Mouse (Mus musculus): ENCODE measurements at regions not wholly inside any gene's neighbourhood (a gene's known extent, or its start where the extent isn't known, plus 50 kb on each side); places are given as distances from the start of the nearest gene placed in this dataset.
A peak's percentile ranks its signal among the peaks of the same experiment; 100 is the strongest.

- no peak for DNase-seq (ENCODE audit: low spot score in 2 of 2)
Observed at GRCm38 (mm10) chr17:9907077-9907476, 237.6 kb upstream of the Pabpc6 start.

- DNase-seq (ENCODE audit: low spot score in 2 of 2), result no peak
Observed at GRCm38 (mm10) chr17:9905501-9906462, 236.3 kb upstream of the Pabpc6 start.

GRCm38 (mm10) chr17:9904525-9904991, 235.0 kb upstream of the Pabpc6 start:
- DNase-seq (ENCODE audit: low spot score in 2 of 2), result no peak

- DNase-seq (ENCODE audit: low spot score in 2 of 2), result no peak
Observed at GRCm38 (mm10) chr17:9903313-9903712, 233.8 kb upstream of the Pabpc6 start.

GRCm38 (mm10) chr17:9896964-9897363, 227.4 kb upstream of the Pabpc6 start:
- DNase-seq (ENCODE audit: low spot score in 2 of 2), result no peak

- no peak for DNase-seq (ENCODE audit: low spot score in 2 of 2)
Observed at GRCm38 (mm10) chr17:9895686-9896082, 226.2 kb upstream of the Pabpc6 start.

- peak in 1 of 2 experiments; percentile 3 for DNase-seq (ENCODE audit: low spot score in 2 of 2)
Observed at GRCm38 (mm10) chr17:9894828-9895685, 225.5 kb upstream of the Pabpc6 start.

GRCm38 (mm10) chr17:9893966-9894365, 224.4 kb upstream of the Pabpc6 start:
- no peak for DNase-seq (ENCODE audit: low spot score in 2 of 2)

GRCm38 (mm10) chr17:9892776-9893175, 223.3 kb upstream of the Pabpc6 start:
- DNase-seq (ENCODE audit: low spot score in 2 of 2), result no peak

GRCm38 (mm10) chr17:9892141-9892540, 222.6 kb upstream of the Pabpc6 start:
- no peak for DNase-seq (ENCODE audit: low spot score in 2 of 2)

- DNase-seq (ENCODE audit: low spot score in 2 of 2), result no peak
Observed at GRCm38 (mm10) chr17:9888494-9888893, 219.0 kb upstream of the Pabpc6 start.

- no peak for DNase-seq (ENCODE audit: low spot score in 2 of 2)
Observed at GRCm38 (mm10) chr17:9885110-9885509, 215.6 kb upstream of the Pabpc6 start.

- no peak for DNase-seq (ENCODE audit: low spot score in 2 of 2)
Observed at GRCm38 (mm10) chr17:9882639-9883226, 213.2 kb upstream of the Pabpc6 start.

GRCm38 (mm10) chr17:9879556-9880206, 210.2 kb upstream of the Pabpc6 start:
- no peak for DNase-seq (ENCODE audit: low spot score in 2 of 2)

GRCm38 (mm10) chr17:9873695-9874094, 204.2 kb upstream of the Pabpc6 start:
- no peak for DNase-seq (ENCODE audit: low spot score in 2 of 2)

GRCm38 (mm10) chr17:9870237-9870636, 200.7 kb upstream of the Pabpc6 start:
- DNase-seq (ENCODE audit: low spot score in 2 of 2), result no peak

- no peak for DNase-seq (ENCODE audit: low spot score in 2 of 2)
Observed at GRCm38 (mm10) chr17:9868747-9869281, 199.3 kb upstream of the Pabpc6 start.

GRCm38 (mm10) chr17:9864254-9864653, 194.7 kb upstream of the Pabpc6 start:
- DNase-seq (ENCODE audit: low spot score in 2 of 2), result no peak

GRCm38 (mm10) chr17:9861923-9862854, 192.7 kb upstream of the Pabpc6 start:
- no peak for DNase-seq (ENCODE audit: low spot score in 2 of 2)

GRCm38 (mm10) chr17:9861346-9861745, 191.8 kb upstream of the Pabpc6 start:
- DNase-seq (ENCODE audit: low spot score in 2 of 2), result no peak
